11 mouse cellular contexts compared by ENCODE assay signal in the genomic region with DNA sequence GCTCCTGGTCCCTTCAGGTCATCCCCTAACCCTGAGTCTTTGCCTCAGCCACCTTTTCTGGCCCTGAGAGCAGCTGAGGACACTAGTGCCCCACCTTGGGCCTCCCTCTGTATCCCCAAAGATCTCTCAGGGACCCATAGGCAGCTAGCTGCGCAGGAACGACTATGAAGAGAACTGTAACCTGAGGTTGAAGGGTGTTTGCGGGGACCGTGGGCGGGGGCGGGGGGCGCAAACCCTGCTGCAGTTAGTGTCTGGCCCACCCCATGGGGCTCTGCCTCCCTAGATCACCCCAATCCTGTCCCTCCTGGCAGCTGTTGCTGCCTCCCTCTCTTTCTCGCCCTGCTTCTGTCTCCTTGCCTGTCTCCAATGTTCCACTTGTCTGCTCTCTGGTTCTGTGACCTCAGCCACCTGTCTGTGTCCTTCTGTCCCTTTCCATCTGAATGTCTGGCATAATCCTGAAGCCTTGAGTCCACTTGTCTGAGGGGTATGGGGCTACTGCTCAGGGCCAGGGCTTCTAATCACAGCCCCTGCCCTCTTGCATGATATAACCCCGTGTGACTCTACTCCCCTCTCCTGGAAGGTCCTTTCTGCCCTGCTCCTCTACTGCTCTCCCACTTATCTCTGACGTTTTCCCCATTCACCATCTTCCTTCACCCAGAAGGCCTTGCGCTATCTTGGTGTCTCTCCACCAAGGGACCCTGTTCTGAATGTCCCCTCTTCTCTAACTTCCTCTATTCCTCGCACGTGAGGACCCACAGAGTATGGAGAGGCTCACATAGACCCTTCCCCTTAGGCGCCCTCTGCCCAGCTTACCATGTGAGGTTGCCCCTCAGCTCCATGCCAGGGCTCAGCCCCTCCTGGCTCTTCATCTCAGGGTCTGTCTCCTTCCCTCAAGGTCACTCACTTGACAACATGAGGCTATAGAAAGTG. TPM values are rescaled to one million over a fixed set of nuclear protein-coding genes. Genes with fewer than 3 reads are reported as not detected.
DNase-seq lines count a peak whose midpoint lies in the region; ATAC-seq lines count a peak whose summit lies in the region.
"Had no signal": no experiment of that assay in that cellular context is flagged by ENCODE, and none has a peak within 500 bp of the region (broad histone marks: within the 10 kb centered on the region; RNA-seq: fewer than 3 reads in every experiment).

No protein-coding gene starts in this region.

- H3K9ac ChIP-seq in heart, embryonic 15.5 days = peak overlapping the region; percentile 63
- peak overlapping the region; percentile 82 for H3K9ac ChIP-seq in hindbrain, embryonic 13.5 days
- H3K9ac ChIP-seq in midbrain, embryonic 13.5 days (replicated peaks) = peak overlapping the region; percentile 71; the same call in 1 of the 2 replicates

- H3K27ac ChIP-seq in heart, embryonic 15.5 days = peak overlapping the region; percentile 35; the same call in 1 of the 2 replicates
- no peak overlapping the region for H3K27ac ChIP-seq in brown adipose tissue, adult 24 weeks (replicated peaks; ENCODE audit: low read depth, low read length)
- H3K27ac ChIP-seq in hindbrain, embryonic 13.5 days = no peak overlapping the region
- no peak overlapping the region for H3K27ac ChIP-seq in midbrain, embryonic 13.5 days

- H3K36me3 ChIP-seq in heart, embryonic 15.5 days = no peaks in the 10 kb centered on the region; the same call in 1 of the 2 replicates
- H3K36me3 ChIP-seq in hindbrain, embryonic 13.5 days = no peaks in the 10 kb centered on the region
- H3K36me3 ChIP-seq in midbrain, embryonic 13.5 days = no peaks in the 10 kb centered on the region

- peak overlapping the region; percentile 82 for H3K4me2 ChIP-seq in heart, embryonic 15.5 days
- peak overlapping the region; percentile 90 for H3K4me2 ChIP-seq in hindbrain, embryonic 13.5 days
- peak overlapping the region; percentile 86 for H3K4me2 ChIP-seq in midbrain, embryonic 13.5 days (replicated peaks)

- peak overlapping the region; percentile 57 for H3K4me3 ChIP-seq in heart, embryonic 15.5 days
- peak overlapping the region; percentile 41 for H3K4me3 ChIP-seq in brown adipose tissue, adult 24 weeks (ENCODE audit: insufficient read depth, low read depth, low read length)
- peak overlapping the region; percentile 61 for H3K4me3 ChIP-seq in hindbrain, embryonic 13.5 days
- peak overlapping the region; percentile 58 for H3K4me3 ChIP-seq in midbrain, embryonic 13.5 days (replicated peaks)

- ATAC-seq in heart, embryonic 15.5 days (replicated peaks; ENCODE audit: insufficient number of reproducible peaks, insufficient read depth, low FRiP score, low read depth) = no peak
- no peak for ATAC-seq in hindbrain, embryonic 13.5 days (ENCODE audit: low FRiP score)
- no peak for ATAC-seq in midbrain, embryonic 13.5 days
- no peak for ATAC-seq in megakaryocyte progenitor cell, adult 5-6 weeks (replicated peaks; ENCODE audit: poor library complexity)
- ATAC-seq: Patski had no signal

- H3K4me1 ChIP-seq in heart, embryonic 15.5 days (replicated peaks) = peaks cover 55% of the 10 kb centered on the region
- 0 out of 2 replicates have a peak, but pooled peaks cover 2% of the 10 kb centered on the region for H3K4me1 ChIP-seq in brown adipose tissue, adult 24 weeks (ENCODE audit: control insufficient read depth, insufficient read depth, insufficient read length, low read length)
- peaks cover 38% of the 10 kb centered on the region for H3K4me1 ChIP-seq in hindbrain, embryonic 13.5 days (replicated peaks)
- H3K4me1 ChIP-seq in midbrain, embryonic 13.5 days (replicated peaks) = peaks cover 36% of the 10 kb centered on the region

- no peaks in the 10 kb centered on the region for H3K9me3 ChIP-seq in heart, embryonic 15.5 days (replicated peaks)
- no peaks in the 10 kb centered on the region for H3K9me3 ChIP-seq in hindbrain, embryonic 13.5 days
- H3K9me3 ChIP-seq in midbrain, embryonic 13.5 days = no peaks in the 10 kb centered on the region

- WGBS in heart, embryonic 15.5 days = 64% methylated on average over 14 of the region's 14 CpGs
- WGBS in hindbrain, embryonic 13.5 days = 41% methylated on average over 14 of the region's 14 CpGs
- 43% methylated on average over 14 of the region's 14 CpGs for WGBS in midbrain, embryonic 13.5 days

- peaks cover 31% of the 10 kb centered on the region for H3K27me3 ChIP-seq in heart, embryonic 15.5 days
- peaks cover 36% of the 10 kb centered on the region for H3K27me3 ChIP-seq in hindbrain, embryonic 13.5 days
- H3K27me3 ChIP-seq in midbrain, embryonic 13.5 days = peaks cover 43% of the 10 kb centered on the region
- H3K27me3 ChIP-seq: Patski had no signal

- DNase-seq in heart, adult 11 months = no peak
- no peak for DNase-seq in spleen, postnatal 10 days (ENCODE audit: low spot score in 2 of 2)
- no peak for DNase-seq in right cerebral cortex, postnatal 4 days
- DNase-seq: right cerebral cortex, postnatal 25 days had no signal

RNA-seq across cellular contexts. Expression of gene Fndc5, which starts 0.9 kb away (rescaled TPM):
- 12.2 and 12.3 TPM in 2 replicates for polyA plus RNA-seq in heart, embryonic 15.5 days (2015; fragmentation: Nextera tagmentation; extraction: Ambion mirVana)
- polyA plus RNA-seq in brown adipose tissue, adult 24 weeks (2012; ENCODE audit: insufficient read depth, insufficient read length, missing spikeins) = 1.2 and 1.8 TPM in 2 replicates
- polyA plus RNA-seq in hindbrain, embryonic 13.5 days (2015; fragmentation: Nextera tagmentation; extraction: Ambion mirVana) = 5.4 and 6.5 TPM in 2 replicates
- 1.9 and 2.0 TPM in 2 replicates for polyA plus RNA-seq in midbrain, embryonic 13.5 days (2015; fragmentation: Nextera tagmentation; extraction: Ambion mirVana)
- total RNA-seq in megakaryocyte progenitor cell, adult 5-6 weeks (2015) = not detected in 2 replicates
- total RNA-seq in megakaryocyte progenitor cell, adult 5-6 weeks (2017) = not detected in 2 replicates
- polyA plus RNA-seq: Patski had no signal

RNA-seq across cellular contexts. Expression of gene Hpca, which starts 15.8 kb away (rescaled TPM):
- polyA plus RNA-seq in heart, embryonic 15.5 days (2015; fragmentation: Nextera tagmentation; extraction: Ambion mirVana) = 0.68 and 1.2 TPM in 2 replicates
- polyA plus RNA-seq in brown adipose tissue, adult 24 weeks (2012; ENCODE audit: insufficient read depth, insufficient read length, missing spikeins) = not detected in 2 replicates
- 36.3 and 39.7 TPM in 2 replicates for polyA plus RNA-seq in hindbrain, embryonic 13.5 days (2015; fragmentation: Nextera tagmentation; extraction: Ambion mirVana)
- 17.1 and 17.9 TPM in 2 replicates for polyA plus RNA-seq in midbrain, embryonic 13.5 days (2015; fragmentation: Nextera tagmentation; extraction: Ambion mirVana)
- total RNA-seq in megakaryocyte progenitor cell, adult 5-6 weeks (2015) = not detected in 2 replicates
- not detected in 2 replicates for total RNA-seq in megakaryocyte progenitor cell, adult 5-6 weeks (2017)
- polyA plus RNA-seq: Patski had no signal

RNA-seq across cellular contexts. Expression of gene Tmem54, which starts 32.3 kb away (rescaled TPM):
- polyA plus RNA-seq in heart, embryonic 15.5 days (2015; fragmentation: Nextera tagmentation; extraction: Ambion mirVana) = 0.35 and 1.6 TPM in 2 replicates
- not detected in 2 replicates for polyA plus RNA-seq in brown adipose tissue, adult 24 weeks (2012; ENCODE audit: insufficient read depth, insufficient read length, missing spikeins)
- not detected in 2 replicates for polyA plus RNA-seq in hindbrain, embryonic 13.5 days (2015; fragmentation: Nextera tagmentation; extraction: Ambion mirVana)
- not detected in 2 replicates for polyA plus RNA-seq in midbrain, embryonic 13.5 days (2015; fragmentation: Nextera tagmentation; extraction: Ambion mirVana)
- total RNA-seq in megakaryocyte progenitor cell, adult 5-6 weeks (2015) = 1.6 TPM in 1 of 2 replicates, not detected in the other
- total RNA-seq in megakaryocyte progenitor cell, adult 5-6 weeks (2017) = 0.12 TPM in 1 of 2 replicates, not detected in the other
- total RNA-seq: layer of hippocampus, postnatal 10 days had no signal
- polyA plus RNA-seq: Patski had no signal

RNA-seq across cellular contexts. Expression of gene S100pbp, which starts 51.9 kb away (rescaled TPM):
- 10.8 and 13.2 TPM in 2 replicates for polyA plus RNA-seq in heart, embryonic 15.5 days (2015; fragmentation: Nextera tagmentation; extraction: Ambion mirVana)
- 4.6 and 12.6 TPM in 2 replicates for polyA plus RNA-seq in brown adipose tissue, adult 24 weeks (2012; ENCODE audit: insufficient read depth, insufficient read length, missing spikeins)
- polyA plus RNA-seq in hindbrain, embryonic 13.5 days (2015; fragmentation: Nextera tagmentation; extraction: Ambion mirVana) = 17.6 and 18.0 TPM in 2 replicates
- 19.9 and 21.3 TPM in 2 replicates for polyA plus RNA-seq in midbrain, embryonic 13.5 days (2015; fragmentation: Nextera tagmentation; extraction: Ambion mirVana)
- 25.1 and 42.6 TPM in 2 replicates for total RNA-seq in megakaryocyte progenitor cell, adult 5-6 weeks (2015)
- total RNA-seq in megakaryocyte progenitor cell, adult 5-6 weeks (2017) = 13.2 and 23.5 TPM in 2 replicates

RNA-seq across cellular contexts. Expression of gene Yars, which starts 51.9 kb away (rescaled TPM):
- 40.8 and 48.8 TPM in 2 replicates for polyA plus RNA-seq in heart, embryonic 15.5 days (2015; fragmentation: Nextera tagmentation; extraction: Ambion mirVana)
- polyA plus RNA-seq in brown adipose tissue, adult 24 weeks (2012; ENCODE audit: insufficient read depth, insufficient read length, missing spikeins) = 18.8 and 19.3 TPM in 2 replicates
- polyA plus RNA-seq in hindbrain, embryonic 13.5 days (2015; fragmentation: Nextera tagmentation; extraction: Ambion mirVana) = 104 and 106 TPM in 2 replicates
- polyA plus RNA-seq in midbrain, embryonic 13.5 days (2015; fragmentation: Nextera tagmentation; extraction: Ambion mirVana) = 102 and 115 TPM in 2 replicates
- 25.2 and 28.0 TPM in 2 replicates for total RNA-seq in megakaryocyte progenitor cell, adult 5-6 weeks (2015)
- total RNA-seq in megakaryocyte progenitor cell, adult 5-6 weeks (2017) = 55.3 and 60.7 TPM in 2 replicates
